Mouse (Mus musculus) hindbrain, postnatal 0 days (tissue): ENCODE data around the gene Tmem221. TPM values are rescaled to one million over a fixed set of nuclear protein-coding genes. Genes with fewer than 3 reads are reported as not detected.

ENCODE experiments used
- ATAC-seq: fragments of 200-750 bp; cut with Nextera tagmentation; 2 replicates; pipeline ENCODE4 v1.8.0; 2017; ENCODE audit warnings: mild to moderate bottlenecking, moderate TSS enrichment, moderate library complexity
- DNase-seq: peaks from one replicate; pipeline ENCODE4 v3.0.0-alpha.2; 2015; ENCODE audit warnings: low spot score
- H3K27ac ChIP-seq: fragments of 300-500 bp; sonication (generic); 2 replicates; pipeline ENCODE4 v1.5.1; 2014; ENCODE audit warnings: mild to moderate bottlenecking
- H3K27me3 ChIP-seq: fragments of 300-500 bp; sonication (generic); 2 replicates; pipeline ENCODE4 v1.6.1; 2014; ENCODE audit warnings: low read length, mixed read lengths; ENCODE audit not compliant: insufficient read depth
- H3K36me3 ChIP-seq: fragments of 300-500 bp; sonication (generic); 2 replicates; pipeline ENCODE4 v1.6.1; 2014; ENCODE audit warnings: low read length, mixed read lengths; ENCODE audit not compliant: insufficient read depth
- H3K4me1 ChIP-seq: fragments of 300-500 bp; sonication (generic); 2 replicates; pipeline ENCODE4 v1.6.1; 2014; ENCODE audit warnings: antibody characterized with exemption, low read length, mixed read lengths; ENCODE audit not compliant: insufficient read depth
- H3K4me2 ChIP-seq: fragments of 300-500 bp; sonication (generic); 2 replicates; pipeline ENCODE4 v1.6.1; 2014; ENCODE audit warnings: low read depth, mild to moderate bottlenecking, low read length, moderate library complexity, mixed read lengths
- H3K4me3 ChIP-seq: fragments of 300-500 bp; sonication (generic); 2 replicates; pipeline ENCODE4 v1.5.1; 2014; ENCODE audit warnings: low read length
- H3K9ac ChIP-seq: fragments of 300-500 bp; sonication (generic); replicated peaks from 2 replicates; pipeline ENCODE4 v1.6.1; 2014; ENCODE audit warnings: mild to moderate bottlenecking, low read length, moderate library complexity, mixed read lengths
- H3K9me3 ChIP-seq: fragments of 300-500 bp; sonication (generic); 2 replicates; pipeline ENCODE4 v1.6.1; 2016; ENCODE audit warnings: low read length, mixed read lengths
- CTCF ChIP-seq: IDR thresholded peaks from 2 replicates; pipeline ENCODE4 v1.5.1; 2016; ENCODE audit warnings: antibody characterized with exemption, control low read depth, low read depth
- WGBS: fragments of 180-500 bp; shearing (Covaris S2); extraction: QIAGEN DNeasy Blood & Tissue Kit; methylation state at CpG from one replicate; pipeline ENCODE4 v1.1.7; 2014; 5-methylcytosine and 5-hydroxymethylcytosine counted together
- polyA plus RNA-seq: library from polyadenylated mRNA; unstranded; fragments of >200 nt; fragmentation: Nextera tagmentation; extraction: Ambion mirVana; gene quantifications from 2 replicates; pipeline ENCODE4 v1.2.1, GENCODE M21; 2015
- total RNA-seq: library from RNA; depleted of rRNA; stranded (reverse); fragments of >200 nt; gene quantifications from 2 replicates; pipeline ENCODE4 v1.2.3, GENCODE M21; 2014

Tmem221 gene
- total and polyA plus RNA-seq, 2 experiments from 2014 or later = 0.18 to 1.3 TPM

- H3K4me1 ChIP-seq = peaks cover 6% of the 10 kb centered on the region
- no peaks in the 10 kb centered on the region for H3K9me3 ChIP-seq
- H3K9ac ChIP-seq = no peak within 1 kb of the TSS
- DNase-seq = no peak
- 76% methylated on average over 3 of the region's 3 CpGs for WGBS
- peaks cover 9% of the 10 kb centered on the region; the same call in 1 of the 2 replicates for H3K27me3 ChIP-seq
- no peak for ATAC-seq
- no peak within 1 kb of the TSS for H3K4me3 ChIP-seq
- no peak within 1 kb of the TSS for H3K4me2 ChIP-seq
- no peak for TF ChIP-seq CTCF
- no peaks in the 10 kb centered on the region for H3K36me3 ChIP-seq
- H3K27ac ChIP-seq = peak within 1 kb of the TSS; percentile 91; the same call in 1 of the 2 replicates
These were observed 7.8 kb upstream of the Tmem221 start, which contains the start of gene Nxnl1 for GRCm38 (mm10) chr8:71566501-71566900. TSS of gene Nxnl1 (minus strand) at chr8:71566601.

GRCm38 (mm10) chr8:71563992-71564391, 5.3 kb upstream of the Tmem221 start:
- Histone ChIP-seq H3K4me1 (peaks cover 4% of the 10 kb centered on the region), H3K9me3 (no peaks in the 10 kb centered on the region), H3K36me3 (no peaks in the 10 kb centered on the region), H3K27ac (no peak overlapping the region), H3K4me3 (no peak overlapping the region), H3K27me3 (peaks cover 30% of the 10 kb centered on the region), H3K4me2 (no peak overlapping the region), H3K9ac (no peak overlapping the region)
- 91% methylated on average over 4 of the region's 4 CpGs for WGBS
- TF ChIP-seq CTCF = peak; percentile 46
- DNase-seq (no peak), ATAC-seq (no peak)

- no peak overlapping the region for H3K27ac ChIP-seq
- peaks cover 43% of the 10 kb centered on the region for H3K27me3 ChIP-seq
- no peaks in the 10 kb centered on the region for H3K36me3 ChIP-seq
- no peaks in the 10 kb centered on the region for H3K9me3 ChIP-seq
- H3K4me3 ChIP-seq = peak overlapping the region; percentile 24
- under 1% methylated on average over 33 of the region's 33 CpGs for WGBS
- 0 out of 2 replicates have a peak, but pooled peaks cover 2% of the 10 kb centered on the region for H3K4me1 ChIP-seq
- peak overlapping the region; percentile 47 for H3K4me2 ChIP-seq
- DNase-seq (peak; percentile 76), ATAC-seq (peak; percentile 28; the same call in 1 of the 2 replicates)
- no peak overlapping the region for H3K9ac ChIP-seq
- TF ChIP-seq CTCF = peak; percentile 66
These were observed 4.1 kb upstream of the Tmem221 start for GRCm38 (mm10) chr8:71562751-71563150.

GRCm38 (mm10) chr8:71561401-71561800, 2.7 kb upstream of the Tmem221 start:
- Histone ChIP-seq H3K4me1 (0 out of 2 replicates have a peak, but pooled peaks cover 2% of the 10 kb centered on the region), H3K4me3 (no peak overlapping the region), H3K36me3 (no peaks in the 10 kb centered on the region), H3K9me3 (no peaks in the 10 kb centered on the region), H3K4me2 (no peak overlapping the region), H3K27ac (no peak overlapping the region), H3K9ac (no peak overlapping the region), H3K27me3 (peaks cover 55% of the 10 kb centered on the region)
- 4% methylated on average over 15 of the region's 15 CpGs for WGBS
- ATAC-seq = peak; percentile 57; the same call in 1 of the 2 replicates
- peak; percentile 86 for DNase-seq
- TF ChIP-seq CTCF = peak; percentile 92

- no peak overlapping the region for H3K4me2 ChIP-seq
- H3K9ac ChIP-seq = no peak overlapping the region
- H3K9me3 ChIP-seq = no peaks in the 10 kb centered on the region
- peaks cover 60% of the 10 kb centered on the region for H3K27me3 ChIP-seq
- ATAC-seq (no peak), DNase-seq (no peak)
- no peak overlapping the region for H3K4me3 ChIP-seq
- H3K27ac ChIP-seq = no peak overlapping the region
- no peaks in the 10 kb centered on the region for H3K36me3 ChIP-seq
- 84% methylated on average over 5 of the region's 5 CpGs for WGBS
- H3K4me1 ChIP-seq = 0 out of 2 replicates have a peak, but pooled peaks cover 2% of the 10 kb centered on the region
- no peak for TF ChIP-seq CTCF
These were observed 2.1 kb upstream of the Tmem221 start for GRCm38 (mm10) chr8:71560765-71561164.

- no peak overlapping the region for H3K4me2 ChIP-seq
These were observed 1.4 kb upstream of the Tmem221 start for GRCm38 (mm10) chr8:71560071-71560470.

More at GRCm38 (mm10) chr8:71560071-71560470, 1.4 kb upstream of the Tmem221 start:
- ATAC-seq = no peak
- Histone ChIP-seq H3K36me3 (no peaks in the 10 kb centered on the region), H3K27ac (no peak overlapping the region), H3K9ac (no peak overlapping the region), H3K27me3 (peaks cover 61% of the 10 kb centered on the region), H3K9me3 (no peaks in the 10 kb centered on the region), H3K4me3 (no peak overlapping the region), H3K4me1 (0 out of 2 replicates have a peak, but pooled peaks cover 2% of the 10 kb centered on the region)
- no peak for DNase-seq
- WGBS = 80% methylated on average over 3 of the region's 3 CpGs
- no peak for TF ChIP-seq CTCF
